Mouse (Mus musculus): ENCODE measurements around the gene Sem1.
"Not testable (repeated sequence)": the region's sequence is repeated elsewhere in the genome, so short reads cannot be mapped to it uniquely, and the experiment has no call there.

Sem1 gene

GRCm38 (mm10) chr6:6578304-6579149, at the start of gene Sem1:
Gene Sem1 (minus strand): TSS chr6:6578663.
- peak; percentile 93 for DNase-seq

- peak; percentile 59 for DNase-seq
Observed at GRCm38 (mm10) chr6:6622846-6623749, 44.6 kb upstream of the Sem1 start.

DNA sequence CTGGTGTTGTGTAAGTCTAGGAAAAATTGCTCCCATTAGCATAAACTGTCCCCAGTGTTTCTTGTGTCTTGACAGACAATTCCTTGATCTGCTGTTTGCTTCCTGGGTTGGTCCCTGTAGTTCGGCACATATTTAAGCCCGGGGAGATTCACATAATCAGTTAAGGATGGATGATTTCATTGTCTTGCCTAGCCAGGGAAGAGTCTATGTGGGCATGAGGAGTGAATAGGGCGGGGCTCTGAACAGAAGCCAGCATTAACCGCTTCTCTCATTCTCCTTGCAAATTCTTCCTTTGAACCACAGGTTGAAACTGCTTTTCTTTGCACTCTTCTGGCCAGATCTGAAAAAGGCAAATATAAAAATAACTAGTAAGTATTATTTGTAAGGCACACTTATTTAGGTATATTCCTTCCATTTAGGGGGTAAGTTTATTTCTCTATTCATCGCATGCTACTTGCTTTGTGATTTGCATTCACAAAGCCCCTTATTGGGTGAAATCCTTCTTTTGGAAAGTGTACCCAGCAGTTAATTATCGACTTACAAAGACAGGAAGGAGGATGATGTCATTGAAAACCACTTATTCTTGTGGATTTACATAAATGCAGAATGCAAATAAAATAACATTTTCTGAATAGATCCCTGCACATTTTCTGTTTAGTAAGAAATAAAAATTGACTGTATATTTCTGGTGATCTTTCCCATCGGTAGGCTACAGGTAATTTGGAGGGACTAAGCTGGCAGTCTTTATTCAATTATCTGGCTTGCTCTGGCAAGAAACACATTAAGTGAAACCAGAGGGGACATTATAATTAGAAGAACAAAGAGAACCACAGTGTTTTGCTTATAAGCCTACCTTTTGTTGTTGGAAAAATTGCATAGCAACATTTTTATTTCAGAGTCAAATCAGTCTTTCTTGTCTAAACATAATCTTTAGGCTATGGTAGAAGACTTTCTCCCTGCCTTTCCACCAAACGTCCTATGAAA, 25.4 kb upstream of the Sem1 start:
- DNase-seq = no peak

GRCm38 (mm10) chr6:6586313-6586712, 7.8 kb upstream of the Sem1 start:
- peak; percentile 5 for DNase-seq

- DNase-seq = no peak
Observed at GRCm38 (mm10) chr6:6581849-6582248, 3.4 kb upstream of the Sem1 start.

- no peak for DNase-seq
Observed at GRCm38 (mm10) chr6:6577741-6578284, 650 bp downstream of the Sem1 start.

- DNase-seq = no peak
Observed at GRCm38 (mm10) chr6:6577291-6577690, 1.2 kb downstream of the Sem1 start.

- DNase-seq = peak; percentile 57
Observed at GRCm38 (mm10) chr6:6575796-6576195, 2.7 kb downstream of the Sem1 start.

GRCm38 (mm10) chr6:6568436-6568835, 10.0 kb downstream of the Sem1 start:
- no peak for DNase-seq

- DNase-seq = no peak
Observed at GRCm38 (mm10) chr6:6563691-6564090, 14.8 kb downstream of the Sem1 start.

GRCm38 (mm10) chr6:6562716-6563115, 15.7 kb downstream of the Sem1 start:
- no peak for DNase-seq

DNA sequence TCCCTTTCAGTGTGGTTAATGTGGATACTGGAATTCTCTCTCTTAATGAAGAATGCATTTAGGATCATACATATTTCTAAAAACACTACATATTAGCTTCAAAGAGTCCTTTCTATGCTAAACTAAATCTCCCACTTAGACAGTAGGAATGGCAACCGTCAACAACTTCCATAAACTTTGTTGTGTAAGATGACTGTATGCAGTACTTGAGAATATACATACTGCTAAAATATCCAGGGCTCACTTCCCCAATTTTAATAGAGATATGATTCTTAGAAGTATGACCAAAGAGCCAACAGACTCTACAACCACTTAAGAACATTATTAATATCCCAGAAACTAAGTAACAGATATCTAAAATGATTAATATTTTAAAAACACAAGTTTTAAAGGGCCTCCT, 20.8 kb downstream of the Sem1 start:
- DNase-seq = no peak

- no peak for DNase-seq
Observed at GRCm38 (mm10) chr6:6552006-6552405, 26.5 kb downstream of the Sem1 start.

DNA sequence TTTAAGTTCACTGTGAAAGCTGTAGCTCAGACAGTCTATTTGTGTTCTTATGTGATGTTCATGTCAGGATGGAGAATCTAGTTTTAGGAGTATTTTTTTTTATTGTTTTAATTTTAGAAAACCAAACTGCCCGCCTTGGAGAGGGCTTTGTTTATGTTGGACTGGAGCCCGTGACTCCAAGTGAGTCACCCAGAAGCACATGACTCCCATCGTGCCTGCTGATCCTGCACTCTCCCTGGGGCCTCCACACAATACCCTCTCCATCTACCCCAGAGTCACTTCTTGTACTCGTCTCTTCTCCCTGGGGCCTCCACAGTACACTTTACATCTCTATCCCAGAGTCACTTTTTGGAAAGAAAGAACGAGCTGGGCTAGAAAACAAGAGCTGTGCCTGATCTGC, 30.5 kb downstream of the Sem1 start:
- DNase-seq = peak; percentile 58

DNA sequence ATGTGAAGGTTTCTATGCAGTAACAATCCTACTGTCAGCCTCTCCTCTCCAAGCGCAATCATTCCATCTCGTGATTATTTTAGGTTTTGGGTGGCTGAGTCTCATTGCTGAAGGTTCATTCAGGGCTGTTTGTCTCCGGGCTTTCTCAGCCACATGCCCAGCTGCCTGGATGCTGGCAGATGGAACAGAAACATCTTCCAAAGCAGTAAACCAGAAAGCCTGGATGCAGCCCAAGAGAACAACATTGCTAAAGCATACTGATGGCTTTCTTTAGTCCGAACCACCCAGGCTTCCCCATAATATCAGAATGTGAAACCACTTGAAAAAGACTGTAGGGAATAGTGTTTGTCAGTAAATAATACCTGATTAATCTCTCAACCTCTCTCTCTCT, 34.2 kb downstream of the Sem1 start:
- DNase-seq = peak; percentile 16

DNA sequence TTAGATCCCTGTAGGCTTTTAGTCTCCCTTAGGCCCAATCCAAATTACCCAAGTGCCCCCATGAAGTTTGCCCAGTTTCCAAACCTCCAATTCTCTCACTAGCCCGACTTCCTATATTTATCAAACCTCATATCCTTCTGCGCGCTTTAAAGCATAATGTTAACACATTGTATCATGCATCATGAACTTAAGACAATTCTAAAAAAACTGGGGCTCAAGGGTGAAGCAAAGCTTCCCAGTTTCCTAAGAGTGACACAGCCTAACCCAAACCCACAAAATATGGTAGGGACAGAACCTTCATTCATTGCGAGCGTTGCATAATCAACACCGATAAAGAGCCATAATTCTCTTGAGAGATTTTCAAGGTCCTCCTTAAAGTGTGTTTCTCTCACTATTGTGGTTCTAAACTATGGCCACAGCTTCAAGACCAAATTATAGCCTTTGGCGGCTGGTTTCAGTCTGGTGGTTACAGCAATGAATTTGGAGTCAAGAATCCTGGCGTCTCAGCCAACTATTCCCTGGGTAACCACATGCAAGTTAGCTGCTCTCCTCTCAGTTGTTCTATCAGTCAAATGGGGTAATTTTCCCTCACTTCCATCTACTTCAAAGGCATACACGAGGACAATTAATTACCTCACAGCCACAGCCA, 34.7 kb downstream of the Sem1 start:
- DNase-seq = no peak

DNA sequence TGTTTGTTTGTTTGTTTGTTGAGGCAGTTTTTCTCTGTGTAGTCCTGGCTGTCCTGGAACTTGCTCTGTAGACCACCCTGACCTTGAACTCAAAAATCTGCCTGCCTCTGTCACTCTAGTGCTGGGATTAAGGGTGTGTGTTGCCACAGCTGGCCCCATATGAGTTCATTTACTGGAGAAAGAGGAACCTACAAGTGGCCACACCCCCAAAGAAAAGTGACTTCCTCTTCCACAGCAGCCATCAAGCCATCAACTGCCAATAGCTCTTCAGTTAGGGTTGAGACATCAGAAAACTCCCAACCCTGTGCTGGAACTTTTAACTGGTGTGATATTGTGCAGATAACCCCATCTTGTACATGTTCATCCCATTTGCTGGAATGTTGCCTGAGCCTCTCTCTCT, 36.3 kb downstream of the Sem1 start:
- no peak for DNase-seq

DNA sequence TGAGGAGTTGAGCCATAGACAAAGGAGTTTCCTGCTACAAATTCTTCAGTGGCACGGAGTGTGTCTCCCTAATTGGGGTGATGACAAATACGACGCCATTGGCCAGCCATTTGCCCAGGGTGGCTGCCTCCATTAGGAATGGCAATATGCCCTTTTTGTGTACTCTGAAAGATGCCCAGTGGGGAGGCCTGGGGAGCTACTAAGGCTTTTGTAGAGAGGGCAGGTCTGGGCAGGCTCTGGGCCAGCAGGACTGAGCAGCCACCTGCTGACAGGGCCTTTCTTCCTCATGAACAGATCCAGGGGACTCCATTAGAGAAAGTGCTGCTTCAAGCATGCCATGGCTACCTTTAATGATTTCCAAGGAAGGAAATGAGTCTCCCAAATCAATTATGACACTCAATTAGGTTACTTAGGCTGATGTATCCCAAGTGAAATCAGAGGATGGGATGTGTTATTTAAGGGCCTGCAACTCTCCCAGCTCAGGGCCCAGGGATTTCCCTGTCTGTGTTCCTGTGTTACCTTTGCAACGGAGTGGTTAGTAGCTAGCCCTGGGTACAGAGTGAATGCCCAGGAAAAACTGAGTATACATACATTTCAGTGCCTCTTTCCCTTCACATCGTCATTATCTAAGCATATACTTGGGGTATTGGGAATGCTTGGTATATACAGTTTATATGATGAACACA, 41.5 kb downstream of the Sem1 start:
- no peak for DNase-seq

DNA sequence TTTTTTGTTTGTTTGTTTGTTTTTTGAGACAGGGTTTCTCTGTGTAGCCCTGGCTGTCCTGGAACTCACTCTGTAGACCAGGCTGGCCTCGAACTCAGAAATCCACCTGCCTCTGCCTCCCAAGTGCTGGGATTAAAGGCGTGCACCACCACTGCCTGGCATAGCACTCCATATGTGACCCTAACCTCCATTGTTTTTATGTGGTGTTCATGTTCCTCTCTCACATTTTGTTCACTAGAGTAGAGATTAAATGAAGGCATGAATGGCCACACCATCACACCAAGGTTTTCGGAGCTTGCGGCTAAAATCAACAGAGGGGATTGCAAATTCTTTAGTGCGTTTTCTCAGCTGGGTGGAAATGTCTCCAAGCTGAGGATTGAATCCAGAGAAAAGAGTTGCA, 42.1 kb downstream of the Sem1 start:
- not testable (repeated sequence) for DNase-seq

All from lung, postnatal 10 days (tissue).